Mouse (Mus musculus) C2C12 (cell line): Measurements from ENCODE around the gene Olfm1. TPM values are rescaled to one million over a fixed set of nuclear protein-coding genes. Genes with fewer than 3 reads are reported as not detected.

Experiments
- H3K27me3 ChIP-seq: one replicate; pipeline ENCODE4 v1.6.1; 2011; ENCODE audit not compliant: control insufficient read depth, insufficient read depth, insufficient read length
- H3K36me3 ChIP-seq: one replicate; pipeline ENCODE4 v1.6.1; 2011; ENCODE audit not compliant: control insufficient read depth, insufficient read depth
- H3K4me3 ChIP-seq: one replicate; pipeline ENCODE4 v1.5.1; 2011; ENCODE audit warnings: mild to moderate bottlenecking, control low read depth; ENCODE audit not compliant: poor library complexity, insufficient read depth, severe bottlenecking
- H3K79me2 ChIP-seq: one replicate; pipeline ENCODE4 v1.6.1; 2011; ENCODE audit not compliant: control insufficient read depth, insufficient read depth
- H3K79me3 ChIP-seq: one replicate; pipeline ENCODE4 v1.6.1; 2011; ENCODE audit warnings: low read depth, control low read depth
- H3ac ChIP-seq: one replicate; pipeline ENCODE3; 2011; ENCODE audit warnings: low read depth; ENCODE audit not compliant: control insufficient read depth, insufficient read length
- CEBPB ChIP-seq: IDR thresholded peaks from one replicate; pipeline ENCODE4 v1.6.1; 2011; ENCODE audit warnings: low read depth, mild to moderate bottlenecking, control low read depth, moderate library complexity
- CTCF ChIP-seq: IDR thresholded peaks from one replicate; pipeline ENCODE4 v1.5.1; 2011; ENCODE audit not compliant: control insufficient read depth, insufficient read depth, insufficient read length
- FOSL1 ChIP-seq: IDR thresholded peaks from one replicate; pipeline ENCODE4 v1.8.0; 2011; ENCODE audit warnings: mild to moderate bottlenecking, low read length; ENCODE audit not compliant: poor library complexity, insufficient read depth, severe bottlenecking
- MAX ChIP-seq: IDR thresholded peaks from one replicate; pipeline ENCODE4 v1.6.1; 2011; ENCODE audit warnings: mild to moderate bottlenecking, control low read depth
- MYOD1 ChIP-seq: IDR thresholded peaks from one replicate; pipeline ENCODE4 v1.6.1; 2011; ENCODE audit warnings: low read depth; ENCODE audit not compliant: control insufficient read depth, insufficient read length
- MYOG ChIP-seq: IDR thresholded peaks from one replicate; pipeline ENCODE4 v1.6.1; 2011; ENCODE audit not compliant: control insufficient read depth, insufficient read length; ENCODE audit errors: extremely low read depth
- USF1 ChIP-seq: IDR thresholded peaks from one replicate; pipeline ENCODE4 v1.6.1; 2011; ENCODE audit warnings: low read depth, mild to moderate bottlenecking, control low read depth, moderate library complexity
- polyA plus RNA-seq: library from polyadenylated mRNA; unstranded; fragments of >200 nt; fragmentation: generic; extraction: Trizol; gene quantifications from one replicate; pipeline ENCODE4 v1.2.1, GENCODE M21; 2012; ENCODE audit warnings: missing spikeins

Olfm1 gene
- polyA plus RNA-seq, 1 experiment, result 55.2 TPM

DNA sequence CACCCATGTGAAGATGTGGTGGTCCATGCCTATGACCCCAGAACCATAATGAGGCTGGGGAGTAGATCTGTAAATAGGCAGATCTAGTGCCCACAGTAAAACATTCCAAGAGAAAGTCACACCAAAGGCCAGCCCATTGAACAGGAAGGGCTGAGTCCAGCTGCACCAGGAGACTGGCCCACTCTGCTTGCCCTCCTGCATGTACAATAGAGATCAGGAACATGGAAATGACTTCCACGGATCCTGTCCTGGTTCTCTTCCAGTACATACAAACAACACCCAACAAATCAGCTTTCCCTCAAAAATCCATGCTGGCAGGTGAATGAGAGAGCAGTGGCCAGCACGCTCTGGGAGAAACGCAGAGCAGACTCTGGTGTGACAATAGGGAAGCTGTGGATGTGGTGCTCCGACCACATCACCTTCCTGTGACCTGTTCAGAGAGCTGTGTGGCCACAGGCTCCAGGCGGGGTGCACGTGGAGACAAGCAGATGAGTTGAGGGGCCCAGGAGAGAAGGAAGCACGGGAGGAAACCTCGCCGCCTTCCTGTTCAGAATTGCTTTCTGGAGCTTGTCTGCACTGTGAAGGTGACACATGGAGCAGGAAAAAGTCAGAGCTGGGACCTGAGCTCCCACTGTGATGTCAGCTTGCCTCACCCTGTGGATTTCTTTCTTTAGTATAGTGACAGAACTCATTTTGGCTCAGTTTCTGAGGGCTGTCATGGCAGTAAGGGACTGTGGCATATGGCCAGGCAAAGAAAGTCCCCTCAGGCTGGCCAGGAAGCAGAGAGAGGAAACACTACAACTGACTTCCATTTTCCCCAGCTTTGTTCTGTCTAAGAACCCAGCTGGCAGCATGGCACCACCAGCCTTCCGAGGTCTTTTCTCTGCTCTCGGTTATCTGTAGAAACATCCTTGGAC is 19.3 kb upstream of the Olfm1 start:
- H3K79me2 ChIP-seq, result no peaks in the 10 kb centered on the region
- no peak overlapping the region for H3K4me3 ChIP-seq
- no peaks in the 10 kb centered on the region for H3K79me3 ChIP-seq
- no peak overlapping the region for H3ac ChIP-seq
- peaks cover 45% of the 10 kb centered on the region for H3K27me3 ChIP-seq
- no peak for TF ChIP-seq MYOG
- TF ChIP-seq CEBPB, result no peak
- no peak for TF ChIP-seq FOSL1
- no peak for TF ChIP-seq MAX
- TF ChIP-seq USF1, result no peak
- H3K36me3 ChIP-seq, result no peaks in the 10 kb centered on the region

- peaks cover 36% of the 10 kb centered on the region for H3K27me3 ChIP-seq
- TF ChIP-seq MAX, result no peak
- TF ChIP-seq MYOG, result no peak
- TF ChIP-seq MYOD1, result no peak
- TF ChIP-seq USF1, result no peak
- no peak for TF ChIP-seq CEBPB
- H3K4me3 ChIP-seq, result no peak overlapping the region
Observed at GRCm38 (mm10) chr2:28174441-28174840, 18.4 kb upstream of the Olfm1 start.

DNA sequence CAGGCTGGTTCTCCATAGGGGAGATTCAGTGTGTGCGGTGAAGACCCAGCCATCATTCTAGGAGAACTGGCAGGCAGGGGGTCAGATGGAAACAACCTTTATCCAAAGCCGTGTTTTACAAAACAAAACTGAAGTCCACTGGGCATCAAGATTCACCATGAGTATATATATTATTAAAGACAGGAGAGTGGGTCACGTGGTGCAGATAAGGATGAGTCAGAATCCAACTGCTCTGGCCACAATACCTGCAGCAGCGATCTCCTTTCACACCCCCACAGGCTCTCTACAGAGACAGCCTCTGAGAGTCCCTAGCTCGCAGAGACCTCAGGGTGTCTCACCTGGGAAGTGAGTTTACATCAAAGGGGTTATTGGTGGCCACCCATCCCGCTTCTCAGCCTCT is 14.2 kb upstream of the Olfm1 start:
- Histone ChIP-seq H3K79me3 (no peaks in the 10 kb centered on the region), H3K79me2 (no peaks in the 10 kb centered on the region), H3K27me3 (peaks cover 18% of the 10 kb centered on the region), H3K4me3 (no peak overlapping the region), H3K36me3 (no peaks in the 10 kb centered on the region), H3ac (no peak overlapping the region)
- no peak for TF ChIP-seq MYOD1
- TF ChIP-seq USF1, result peak; percentile 81

More at GRCm38 (mm10) chr2:28174441-28174840, 18.4 kb upstream of the Olfm1 start:
- H3ac ChIP-seq, result no peak overlapping the region
- H3K79me2 ChIP-seq, result no peaks in the 10 kb centered on the region
- H3K36me3 ChIP-seq, result no peaks in the 10 kb centered on the region
- H3K79me3 ChIP-seq, result no peaks in the 10 kb centered on the region

GRCm38 (mm10) chr2:28180053-28180452 is 12.7 kb upstream of the Olfm1 start:
- H3K79me3 ChIP-seq, result no peaks in the 10 kb centered on the region
- H3K4me3 ChIP-seq, result no peak overlapping the region
- no peaks in the 10 kb centered on the region for H3K79me2 ChIP-seq
- H3K27me3 ChIP-seq, result peaks cover 23% of the 10 kb centered on the region
- no peaks in the 10 kb centered on the region for H3K36me3 ChIP-seq
- H3ac ChIP-seq, result no peak overlapping the region
- TF ChIP-seq MYOD1 (peak; percentile 53), MYOG (no peak), CEBPB (no peak), MAX (no peak), CTCF (no peak), FOSL1 (no peak), USF1 (no peak)

DNA sequence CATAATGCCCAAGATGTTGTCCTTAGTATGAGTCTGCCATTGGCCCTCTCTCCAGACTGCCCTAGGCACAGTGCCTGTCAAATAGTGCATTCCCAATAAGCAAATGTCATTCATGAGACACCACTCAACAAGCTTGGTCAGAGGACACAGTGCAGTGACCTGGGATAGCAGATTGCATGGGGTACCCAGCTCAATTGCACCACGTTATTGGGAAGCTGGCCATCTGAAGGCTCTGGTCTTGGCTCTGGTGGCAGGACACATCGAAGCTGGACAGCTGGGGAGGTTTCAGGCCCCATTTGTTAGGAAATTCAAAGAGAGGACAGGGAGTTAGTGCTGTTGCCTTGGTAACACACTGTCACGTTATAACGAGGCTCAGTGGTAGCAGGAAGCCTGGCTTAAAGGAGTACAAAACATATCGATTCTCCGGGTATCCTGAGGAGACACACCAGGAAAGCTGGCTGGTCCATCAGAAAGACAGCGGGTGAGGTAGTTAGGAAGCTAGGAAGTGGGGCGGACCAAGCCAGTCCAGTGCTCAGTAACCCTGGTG is 4.3 kb upstream of the Olfm1 start:
- Histone ChIP-seq H3K79me3 (no peaks in the 10 kb centered on the region), H3K4me3 (no peak overlapping the region), H3K36me3 (no peaks in the 10 kb centered on the region), H3K27me3 (peaks cover 59% of the 10 kb centered on the region), H3K79me2 (no peaks in the 10 kb centered on the region), H3ac (no peak overlapping the region)
- no peak for TF ChIP-seq MYOD1
- no peak for TF ChIP-seq MAX
- no peak for TF ChIP-seq CTCF

- H3ac ChIP-seq, result no peak overlapping the region
- TF ChIP-seq MYOD1 (no peak), MAX (no peak), USF1 (no peak), CEBPB (no peak), CTCF (no peak), MYOG (no peak), FOSL1 (no peak)
- H3K79me3 ChIP-seq, result no peaks in the 10 kb centered on the region
- no peak overlapping the region for H3K4me3 ChIP-seq
- no peaks in the 10 kb centered on the region for H3K36me3 ChIP-seq
- H3K79me2 ChIP-seq, result no peaks in the 10 kb centered on the region
- H3K27me3 ChIP-seq, result peaks cover 63% of the 10 kb centered on the region
Observed at GRCm38 (mm10) chr2:28193690-28194087, 897 bp downstream of the Olfm1 start.
